ENCODE assay signal across 8 mouse cellular contexts in the genomic region with DNA sequence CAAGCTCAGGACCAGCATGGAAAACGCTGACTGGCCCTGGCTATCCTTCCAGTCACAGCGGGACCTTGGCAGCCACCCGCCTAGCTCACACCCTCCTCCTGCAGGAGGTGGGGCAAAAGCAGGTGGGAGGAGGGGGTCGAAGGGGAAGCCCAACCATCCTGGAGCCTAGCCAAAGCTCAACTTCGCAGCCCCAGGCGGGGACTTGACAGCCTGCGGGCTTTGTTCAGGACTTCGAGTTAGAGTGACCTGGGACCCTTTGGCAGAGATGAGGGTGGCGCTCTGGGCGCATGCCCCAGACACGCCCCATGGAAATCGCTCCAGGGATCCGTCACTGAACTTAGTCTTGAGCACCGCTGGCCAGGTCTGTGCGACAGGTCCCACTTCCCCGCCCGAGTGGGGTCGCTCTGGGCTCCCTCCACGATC. TPM values are rescaled to one million over a fixed set of nuclear protein-coding genes. Genes with fewer than 3 reads are reported as not detected.
DNase-seq lines count a peak whose midpoint lies in the region; ATAC-seq lines count a peak whose summit lies in the region.

A gene (plus strand): TSS at position 274 of the 423 bp plus-strand sequence.

- peak within 1 kb of the TSS; percentile 90 for H3K4me2 ChIP-seq in forebrain, embryonic 14.5 days (ENCODE audit: low read length)
- H3K4me2 ChIP-seq in intestine, embryonic 14.5 days (ENCODE audit: low read length) = peak within 1 kb of the TSS; percentile 83
- H3K4me2 ChIP-seq in midbrain, embryonic 16.5 days (ENCODE audit: low read length) = peak within 1 kb of the TSS; percentile 99

- DNase-seq in left cerebral cortex, postnatal 25 days (ENCODE audit: low spot score in 2 of 2) = peak; percentile 9 to 14
- DNase-seq in left cerebral cortex, adult 11 months (ENCODE audit: low spot score) = no peak
- peak; percentile 53 for DNase-seq in forebrain, embryonic 14.5 days (ENCODE audit: low spot score)
- peak; percentile 53 for DNase-seq in intestine, embryonic 14.5 days (ENCODE audit: low spot score)
- no peak for DNase-seq in adipocyte (ENCODE audit: low spot score)

- peaks cover 4% of the 10 kb centered on the region for H3K4me1 ChIP-seq in forebrain, embryonic 14.5 days (ENCODE audit: control insufficient read depth, insufficient read depth, low read length)
- H3K4me1 ChIP-seq in intestine, embryonic 14.5 days (replicated peaks; ENCODE audit: control insufficient read depth, insufficient read depth, low read length) = peaks cover 9% of the 10 kb centered on the region; the same call in 1 of the 2 replicates
- peaks cover 11% of the 10 kb centered on the region for H3K4me1 ChIP-seq in midbrain, embryonic 16.5 days (ENCODE audit: control insufficient read depth, insufficient read depth, low read length)

- H3K4me3 ChIP-seq in forebrain, embryonic 14.5 days (ENCODE audit: low read depth, low read length) = peak within 1 kb of the TSS; percentile 41
- H3K4me3 ChIP-seq in intestine, embryonic 14.5 days (ENCODE audit: low read depth, low read length) = peak within 1 kb of the TSS; percentile 37
- peak within 1 kb of the TSS; percentile 59 for H3K4me3 ChIP-seq in midbrain, embryonic 16.5 days (ENCODE audit: low read depth, low read length)

- H3K9ac ChIP-seq in forebrain, embryonic 14.5 days (ENCODE audit: low read length) = peak within 1 kb of the TSS; percentile 58
- H3K9ac ChIP-seq in intestine, embryonic 14.5 days (ENCODE audit: low read length) = no peak within 1 kb of the TSS
- H3K9ac ChIP-seq in midbrain, embryonic 16.5 days (ENCODE audit: low read depth, low read length) = peak within 1 kb of the TSS; percentile 62

- no peaks in the 10 kb centered on the region for H3K36me3 ChIP-seq in forebrain, embryonic 14.5 days (ENCODE audit: control insufficient read depth, insufficient read depth, low read length)
- H3K36me3 ChIP-seq in intestine, embryonic 14.5 days (ENCODE audit: control insufficient read depth, insufficient read depth, low read length) = no peaks in the 10 kb centered on the region
- no peaks in the 10 kb centered on the region for H3K36me3 ChIP-seq in midbrain, embryonic 16.5 days (ENCODE audit: control insufficient read depth, insufficient read depth, low read length)

- H3K9me3 ChIP-seq in forebrain, embryonic 14.5 days (replicated peaks; ENCODE audit: control insufficient read depth, low read length) = no peaks in the 10 kb centered on the region
- H3K9me3 ChIP-seq in intestine, embryonic 14.5 days (ENCODE audit: control insufficient read depth, low read length) = no peaks in the 10 kb centered on the region
- no peaks in the 10 kb centered on the region for H3K9me3 ChIP-seq in midbrain, embryonic 16.5 days (replicated peaks; ENCODE audit: control insufficient read depth, low read length, poor library complexity, severe bottlenecking)

- H3K27me3 ChIP-seq in forebrain, embryonic 14.5 days (replicated peaks; ENCODE audit: control insufficient read depth, insufficient read depth, low read length) = peaks cover 37% of the 10 kb centered on the region
- peaks cover 54% of the 10 kb centered on the region for H3K27me3 ChIP-seq in intestine, embryonic 14.5 days (replicated peaks; ENCODE audit: control insufficient read depth, insufficient read depth, low read length)
- H3K27me3 ChIP-seq in midbrain, embryonic 16.5 days (ENCODE audit: control insufficient read depth, insufficient read depth, low read depth, low read length) = peaks cover 32% of the 10 kb centered on the region

- intact Hi-C loops in left cerebral cortex, postnatal 25 days (cut with DNase I) = no loop called here

- H3K27ac ChIP-seq in forebrain, embryonic 14.5 days (ENCODE audit: low read depth, low read length) = no peak within 1 kb of the TSS
- H3K27ac ChIP-seq in intestine, embryonic 14.5 days (ENCODE audit: low read depth) = no peak within 1 kb of the TSS
- H3K27ac ChIP-seq in midbrain, embryonic 16.5 days (ENCODE audit: low read length) = no peak within 1 kb of the TSS

- under 1% methylated on average over 19 of the region's 19 CpGs for WGBS in forebrain, embryonic 14.5 days
- under 1% methylated on average over 19 of the region's 19 CpGs for WGBS in intestine, embryonic 14.5 days
- WGBS in midbrain, embryonic 16.5 days = under 1% methylated on average over 19 of the region's 19 CpGs

- peak; percentile 28; the same call in 1 of the 2 replicates for ATAC-seq in cerebellum, adult (ENCODE audit: insufficient number of reproducible peaks, low FRiP score, low TSS enrichment)
- peak; percentile 57; the same call in 1 of the 2 replicates for ATAC-seq in forebrain, embryonic 14.5 days
- peak; percentile 67 for ATAC-seq in intestine, embryonic 14.5 days (replicated peaks; ENCODE audit: low FRiP score, low TSS enrichment, low read depth)
- peak; percentile 60; the same call in 1 of the 2 replicates for ATAC-seq in midbrain, embryonic 16.5 days
- ATAC-seq in inflammation-experienced regulatory T-cells, adult 6 months = no peak

RNA-seq across cellular contexts. Expression of the gene that starts here (rescaled TPM):
- 1 to 10 TPM; 1.9 to 2.3 TPM for total RNA-seq in left cerebral cortex, postnatal 25 days (2021)
- 0.09 TPM in 1 of 2 replicates, not detected in the other for polyA plus RNA-seq in forebrain, embryonic 14.5 days (2014; fragmentation: Nextera tagmentation; extraction: Ambion mirVana)
- polyA plus RNA-seq in intestine, embryonic 14.5 days (2014; fragmentation: Nextera tagmentation; extraction: Ambion mirVana) = 0.18 TPM in 1 of 2 replicates, not detected in the other
- 0.40 and 0.52 TPM in 2 replicates for polyA plus RNA-seq in midbrain, embryonic 16.5 days (2015; fragmentation: Nextera tagmentation; extraction: Ambion mirVana)
- not detected for polyA plus RNA-seq in inflammation-experienced regulatory T-cells, adult 6 months (2017; shearing (Covaris generic))

Comparison
In these comparisons a context has a peak if more than half of its experiments do, and no peak if none do; other contexts are left out.
1. DNase-seq: peak in left cerebral cortex, postnatal 25 days (2 of 2); none in left cerebral cortex, adult 11 months (single experiment) and adipocyte (single experiment).
2. Peak in DNase-seq, ATAC-seq, H3K4me3 ChIP-seq, H3K9ac ChIP-seq and H3K4me2 ChIP-seq in forebrain, embryonic 14.5 days; RNA of the gene not detected or under 1 TPM.
3. Peak in DNase-seq, ATAC-seq, H3K4me3 ChIP-seq and H3K4me2 ChIP-seq in intestine, embryonic 14.5 days; RNA of the gene not detected or under 1 TPM.
4. Peak in ATAC-seq, H3K4me3 ChIP-seq, H3K9ac ChIP-seq and H3K4me2 ChIP-seq in midbrain, embryonic 16.5 days; RNA of the gene not detected or under 1 TPM.
5. Peak in every context shown above with its lines, with median percentiles within 50 percentile points of each other: H3K4me2 ChIP-seq and H3K4me3 ChIP-seq.